Mouse (Mus musculus): ENCODE results near the gene Rbms3.

The Rbms3 gene

GRCm38 (mm10) chr9:117066502-117066901, 563.2 kb downstream of the Rbms3 start:
- intact Hi-C loops (cut with DNase I) = no loop called here

- intact Hi-C loops (cut with DNase I) = no loop called here
Observed at GRCm38 (mm10) chr9:117065601-117066000, 564.1 kb downstream of the Rbms3 start.

- intact Hi-C loops (cut with DNase I) = no loop called here
Observed at GRCm38 (mm10) chr9:117059586-117059985, 570.1 kb downstream of the Rbms3 start.

GRCm38 (mm10) chr9:117059135-117059534, 570.6 kb downstream of the Rbms3 start:
- intact Hi-C loops (cut with DNase I) = no loop called here

- intact Hi-C loops (cut with DNase I) = no loop called here
Observed at GRCm38 (mm10) chr9:117051935-117052334, 577.8 kb downstream of the Rbms3 start.

- intact Hi-C loops (cut with DNase I) = no loop called here
Observed at GRCm38 (mm10) chr9:117048641-117049040, 581.1 kb downstream of the Rbms3 start.

- intact Hi-C loops (cut with DNase I) = no loop called here
Observed at GRCm38 (mm10) chr9:117041993-117042366, 587.7 kb downstream of the Rbms3 start.

GRCm38 (mm10) chr9:117041291-117041992, 588.3 kb downstream of the Rbms3 start:
- intact Hi-C loops (cut with DNase I) = no loop called here

GRCm38 (mm10) chr9:117039941-117040453, 589.7 kb downstream of the Rbms3 start:
- intact Hi-C loops (cut with DNase I) = no loop called here

- intact Hi-C loops (cut with DNase I) = no loop called here
Observed at GRCm38 (mm10) chr9:117032690-117033089, 597.0 kb downstream of the Rbms3 start.

- intact Hi-C loops (cut with DNase I) = no loop called here
Observed at GRCm38 (mm10) chr9:117031237-117031636, 598.5 kb downstream of the Rbms3 start.

GRCm38 (mm10) chr9:117030837-117031236, 598.9 kb downstream of the Rbms3 start:
- intact Hi-C loops (cut with DNase I) = no loop called here

GRCm38 (mm10) chr9:117029953-117030352, 599.8 kb downstream of the Rbms3 start:
- intact Hi-C loops (cut with DNase I) = no loop called here

GRCm38 (mm10) chr9:117028586-117028985, 601.1 kb downstream of the Rbms3 start:
- intact Hi-C loops (cut with DNase I) = no loop called here

GRCm38 (mm10) chr9:117022086-117022485, 607.6 kb downstream of the Rbms3 start:
- intact Hi-C loops (cut with DNase I) = no loop called here

GRCm38 (mm10) chr9:117021506-117021905, 608.2 kb downstream of the Rbms3 start:
- intact Hi-C loops (cut with DNase I) = no loop called here

- intact Hi-C loops (cut with DNase I) = no loop called here
Observed at GRCm38 (mm10) chr9:117020216-117020615, 609.5 kb downstream of the Rbms3 start.

- intact Hi-C loops (cut with DNase I) = no loop called here
Observed at GRCm38 (mm10) chr9:117018741-117019163, 611.0 kb downstream of the Rbms3 start.

GRCm38 (mm10) chr9:117018301-117018700, 611.4 kb downstream of the Rbms3 start:
- intact Hi-C loops (cut with DNase I) = no loop called here

- intact Hi-C loops (cut with DNase I) = no loop called here
Observed at GRCm38 (mm10) chr9:117016605-117017319, 613.0 kb downstream of the Rbms3 start.

- intact Hi-C loops (cut with DNase I) = no loop called here
Observed at GRCm38 (mm10) chr9:117013386-117013785, 616.3 kb downstream of the Rbms3 start.

- intact Hi-C loops (cut with DNase I) = no loop called here
Observed at GRCm38 (mm10) chr9:117010801-117011200, 618.9 kb downstream of the Rbms3 start.

- intact Hi-C loops (cut with DNase I) = no loop called here
Observed at GRCm38 (mm10) chr9:117008194-117008593, 621.5 kb downstream of the Rbms3 start.
